Mouse (Mus musculus) liver, adult 2 months (tissue): ENCODE results near the gene Hes7. TPM values are rescaled to one million over a fixed set of nuclear protein-coding genes. Genes with fewer than 3 reads are reported as not detected.

Experiments
- DNase-seq: peaks from one replicate; pipeline ENCODE4 v3.0.0-alpha.2; 2011; ENCODE audit warnings: low read depth, low spot score; ENCODE audit errors: extremely low read depth
- H3K27ac ChIP-seq: fragments of 200-500 bp; replicated peaks from 2 replicates; pipeline ENCODE4 v1.5.1; 2012; ENCODE audit warnings: low read depth, mild to moderate bottlenecking, control low read depth, inconsistent platforms, low read length; ENCODE audit not compliant: insufficient read depth
- H3K27me3 ChIP-seq: fragments of 200-500 bp; 2 replicates; pipeline ENCODE4 v1.6.1; 2012; ENCODE audit warnings: mild to moderate bottlenecking, moderate library complexity, low read length, inconsistent platforms; ENCODE audit not compliant: control insufficient read depth, insufficient read depth
- H3K36me3 ChIP-seq: fragments of 200-500 bp; 2 replicates; pipeline ENCODE4 v1.6.1; 2012; ENCODE audit warnings: low read length, inconsistent platforms; ENCODE audit not compliant: control insufficient read depth, insufficient read depth
- H3K4me1 ChIP-seq: fragments of 200-500 bp; 2 replicates; pipeline ENCODE4 v1.6.1; 2011; ENCODE audit warnings: low read length; ENCODE audit not compliant: control insufficient read depth, insufficient read depth
- H3K4me3 ChIP-seq: fragments of 200-500 bp; 2 replicates; pipeline ENCODE4 v1.5.1; 2011; ENCODE audit warnings: low read depth, mild to moderate bottlenecking, control low read depth, low read length, moderate library complexity; ENCODE audit not compliant: insufficient read depth
- H3K79me2 ChIP-seq: fragments of 200-500 bp; 2 replicates; pipeline ENCODE4 v1.6.1; 2012; ENCODE audit warnings: inconsistent platforms, mild to moderate bottlenecking, low read length, moderate library complexity; ENCODE audit not compliant: control insufficient read depth, insufficient read depth
- H3K9ac ChIP-seq: fragments of 200-500 bp; 2 replicates; pipeline ENCODE4 v1.6.1; 2012; ENCODE audit warnings: low read depth, mild to moderate bottlenecking, control low read depth, inconsistent platforms, low read length
- CTCF ChIP-seq: fragments of 200-500 bp; IDR thresholded peaks from 2 replicates; pipeline ENCODE4 v1.5.1; 2011; ENCODE audit warnings: low read depth, low read length, control low read depth
- POLR2A ChIP-seq: fragments of 200-500 bp; IDR thresholded peaks from 2 replicates; pipeline ENCODE4 v1.6.1; 2011; ENCODE audit warnings: low read length, control low read depth; ENCODE audit not compliant: insufficient read depth; ENCODE audit errors: extremely low read depth
- WGBS: fragments of 180-500 bp; shearing (Covaris S2); methylation state at CpG from one replicate; pipeline ENCODE4 v1.1.7; 2018; 5-methylcytosine and 5-hydroxymethylcytosine counted together
- polyA plus RNA-seq: library from polyadenylated mRNA; depleted of rRNA; stranded (reverse); fragments of >200 nt; gene quantifications from 2 replicates; pipeline ENCODE4 v1.2.3, GENCODE M21; 2012
- total RNA-seq: library from RNA; depleted of rRNA; stranded (reverse); fragments of >200 nt; gene quantifications from 2 replicates; pipeline ENCODE4 v1.2.3, GENCODE M21; 2014

The Hes7 gene
- total and polyA plus RNA-seq, 2 experiments = 0.05 TPM; not detected in 1

GRCm38 (mm10) chr11:69147546-69147945 lies 27.3 kb downstream of the Hes7 start:
- no peaks in the 10 kb centered on the region for H3K36me3 ChIP-seq
- H3K4me3 ChIP-seq = no peak overlapping the region
- H3K9ac ChIP-seq = no peak overlapping the region
- H3K4me1 ChIP-seq = no peaks in the 10 kb centered on the region
- WGBS = 79% methylated on average over 7 of the region's 7 CpGs
- TF ChIP-seq POLR2A (no peak), CTCF (no peak)
- H3K27ac ChIP-seq = no peak overlapping the region
- DNase-seq = no peak
- 0 out of 2 replicates have a peak, but pooled peaks cover 2% of the 10 kb centered on the region for H3K27me3 ChIP-seq
- no peaks in the 10 kb centered on the region for H3K79me2 ChIP-seq

- Histone ChIP-seq H3K4me3 (no peak overlapping the region), H3K79me2 (no peaks in the 10 kb centered on the region), H3K27ac (no peak overlapping the region), H3K36me3 (no peaks in the 10 kb centered on the region), H3K27me3 (0 out of 2 replicates have a peak, but pooled peaks cover under 1% of the 10 kb centered on the region), H3K4me1 (no peaks in the 10 kb centered on the region), H3K9ac (no peak overlapping the region)
- no peak for DNase-seq
- WGBS = 89% methylated on average over 5 of the region's 5 CpGs
- TF ChIP-seq POLR2A = no peak
- no peak for TF ChIP-seq CTCF
Measured at GRCm38 (mm10) chr11:69148451-69148960, 28.3 kb downstream of the Hes7 start.

- H3K79me2 ChIP-seq = no peaks in the 10 kb centered on the region
- no peak overlapping the region for H3K4me3 ChIP-seq
- 82% methylated on average over 6 of the region's 6 CpGs for WGBS
- no peak for DNase-seq
- H3K4me1 ChIP-seq = no peaks in the 10 kb centered on the region
- no peak overlapping the region for H3K27ac ChIP-seq
- H3K27me3 ChIP-seq = no peaks in the 10 kb centered on the region
- no peak for TF ChIP-seq POLR2A
- no peak for TF ChIP-seq CTCF
- H3K36me3 ChIP-seq = no peaks in the 10 kb centered on the region
- H3K9ac ChIP-seq = no peak overlapping the region
Measured at GRCm38 (mm10) chr11:69149728-69150127, 29.5 kb downstream of the Hes7 start.

- H3K27me3 ChIP-seq = no peaks in the 10 kb centered on the region
- TF ChIP-seq POLR2A (no peak), CTCF (peak; percentile 55)
- H3K27ac ChIP-seq = no peak overlapping the region
- 9% methylated on average over 7 of the region's 7 CpGs for WGBS
- peak; percentile 25 for DNase-seq
- no peaks in the 10 kb centered on the region for H3K4me1 ChIP-seq
- no peak overlapping the region for H3K4me3 ChIP-seq
- H3K79me2 ChIP-seq = no peaks in the 10 kb centered on the region
- H3K36me3 ChIP-seq = no peaks in the 10 kb centered on the region
- H3K9ac ChIP-seq = no peak overlapping the region
Measured at GRCm38 (mm10) chr11:69150444-69150843, 30.2 kb downstream of the Hes7 start.

- TF ChIP-seq CTCF (no peak), POLR2A (no peak)
- WGBS = 71% methylated on average over 6 of the region's 6 CpGs
Measured at GRCm38 (mm10) chr11:69151004-69151403, 30.8 kb downstream of the Hes7 start.

GRCm38 (mm10) chr11:69153831-69154230 lies 33.6 kb downstream of the Hes7 start:
- TF ChIP-seq CTCF = no peak
- TF ChIP-seq POLR2A = no peak
- Histone ChIP-seq H3K27ac (no peak overlapping the region), H3K79me2 (no peaks in the 10 kb centered on the region), H3K4me3 (no peak overlapping the region), H3K4me1 (no peaks in the 10 kb centered on the region), H3K36me3 (no peaks in the 10 kb centered on the region), H3K27me3 (peaks cover 3% of the 10 kb centered on the region; the same call in 1 of the 2 replicates), H3K9ac (no peak overlapping the region)
- no peak for DNase-seq
- WGBS = 74% methylated on average over 8 of the region's 8 CpGs

More at GRCm38 (mm10) chr11:69151004-69151403, 30.8 kb downstream of the Hes7 start:
- H3K79me2 ChIP-seq = no peaks in the 10 kb centered on the region
- no peaks in the 10 kb centered on the region for H3K36me3 ChIP-seq
- no peaks in the 10 kb centered on the region for H3K27me3 ChIP-seq
- no peak for DNase-seq
- no peak overlapping the region for H3K27ac ChIP-seq
- H3K9ac ChIP-seq = no peak overlapping the region
- no peaks in the 10 kb centered on the region for H3K4me1 ChIP-seq
- H3K4me3 ChIP-seq = no peak overlapping the region
